In the genomic region with DNA sequence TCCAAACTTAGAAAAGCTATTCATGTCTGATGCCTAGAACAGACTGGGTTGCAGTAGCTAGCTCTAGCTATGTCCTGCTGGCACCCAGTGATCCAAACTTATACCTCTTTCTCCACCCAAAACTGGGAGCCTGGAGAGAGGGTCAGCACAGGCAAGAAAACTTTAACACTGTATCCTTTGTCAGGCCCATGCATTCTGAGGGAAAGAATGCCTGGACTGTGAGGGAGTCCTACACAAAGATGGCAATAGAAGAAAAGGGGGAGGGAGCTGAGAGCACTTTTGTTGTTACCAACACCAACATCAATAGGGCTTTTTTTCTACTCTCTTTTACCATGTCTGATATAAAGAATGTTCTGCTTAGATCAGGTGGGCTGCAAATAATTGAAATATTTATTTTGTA, we compare ENCODE assay signal across 19 mouse cellular contexts. TPM values are rescaled to one million over a fixed set of nuclear protein-coding genes. Genes with fewer than 3 reads are reported as not detected.
DNase-seq lines count a peak whose midpoint lies in the region; ATAC-seq lines count a peak whose summit lies in the region.
"Had no signal": no experiment of that assay in that cellular context is flagged by ENCODE, and none has a peak within 500 bp of the region (broad histone marks: within the 10 kb centered on the region; RNA-seq: fewer than 3 reads in every experiment).

No protein-coding gene starts in this region.

- peak; percentile 2 for DNase-seq in embryo, embryonic 11 days
- no peak for DNase-seq in embryo, embryonic 9.5 days (ENCODE audit: extremely low spot score)
- DNase-seq in hindbrain, embryonic 11.5 days (ENCODE audit: low spot score) = peak; percentile 1
- no peak for DNase-seq in hindbrain, embryonic 14.5 days (ENCODE audit: low spot score)
- DNase-seq in neural tube, embryonic 11.5 days (ENCODE audit: low spot score) = no peak
- DNase-seq in urinary bladder, adult 2 months (ENCODE audit: low spot score) = no peak
- DNase-seq: adrenal gland, postnatal 10 days; cerebellum, adult 18-20 months; cerebellum, adult 9-11 months; cerebellum, postnatal 36 days; gastrocnemius, adult 2 months; gastrocnemius, postnatal 25 days had no signal

- ATAC-seq in hindbrain, embryonic 11.5 days (ENCODE audit: low FRiP score) = peak; percentile 49; the same call in 1 of the 2 replicates
- ATAC-seq in hindbrain, embryonic 14.5 days (ENCODE audit: low FRiP score) = no peak
- peak; percentile 20; the same call in 1 of the 2 replicates for ATAC-seq in neural tube, embryonic 11.5 days (ENCODE audit: insufficient read depth, low FRiP score, low TSS enrichment)
- no peak for ATAC-seq in neural tube, embryonic 15.5 days (ENCODE audit: low FRiP score)
- ATAC-seq: forebrain, embryonic 16.5 days; hindbrain, embryonic 16.5 days; inflammation-experienced regulatory T-cells, adult 6 months had no signal

- H3K4me2 ChIP-seq in hindbrain, embryonic 11.5 days (replicated peaks; ENCODE audit: low read depth, low read length) = no peak overlapping the region
- H3K4me2 ChIP-seq in hindbrain, embryonic 14.5 days (replicated peaks) = no peak overlapping the region
- H3K4me2 ChIP-seq in neural tube, embryonic 11.5 days (ENCODE audit: low read depth) = no peak overlapping the region
- no peak overlapping the region for H3K4me2 ChIP-seq in neural tube, embryonic 15.5 days
- H3K4me2 ChIP-seq: embryonic facial prominence, embryonic 13.5 days; heart, embryonic 12.5 days had no signal

- H3K4me1 ChIP-seq in hindbrain, embryonic 11.5 days (replicated peaks; ENCODE audit: control insufficient read depth, insufficient read depth, low read length) = no peaks in the 10 kb centered on the region
- H3K4me1 ChIP-seq in hindbrain, embryonic 14.5 days (replicated peaks; ENCODE audit: control insufficient read depth, insufficient read depth, low read length) = no peaks in the 10 kb centered on the region
- H3K4me1 ChIP-seq in neural tube, embryonic 11.5 days (ENCODE audit: control insufficient read depth, insufficient read depth, low read length) = no peaks in the 10 kb centered on the region
- no peaks in the 10 kb centered on the region for H3K4me1 ChIP-seq in neural tube, embryonic 15.5 days
- H3K4me1 ChIP-seq: embryonic facial prominence, embryonic 13.5 days; heart, embryonic 12.5 days had no signal

- H3K9ac ChIP-seq in hindbrain, embryonic 11.5 days (ENCODE audit: low read depth, low read length) = no peak overlapping the region
- H3K9ac ChIP-seq in hindbrain, embryonic 14.5 days = no peak overlapping the region
- no peak overlapping the region for H3K9ac ChIP-seq in neural tube, embryonic 11.5 days (ENCODE audit: low read length)
- no peak overlapping the region for H3K9ac ChIP-seq in neural tube, embryonic 15.5 days (replicated peaks)
- H3K9ac ChIP-seq: embryonic facial prominence, embryonic 13.5 days; heart, embryonic 12.5 days had no signal

- H3K27me3 ChIP-seq in hindbrain, embryonic 11.5 days (ENCODE audit: control insufficient read depth, insufficient read depth, low read length) = no peaks in the 10 kb centered on the region
- no peaks in the 10 kb centered on the region for H3K27me3 ChIP-seq in hindbrain, embryonic 14.5 days (ENCODE audit: control insufficient read depth, insufficient read depth, low read length)
- H3K27me3 ChIP-seq in neural tube, embryonic 11.5 days (ENCODE audit: control insufficient read depth, insufficient read depth, low read length) = no peaks in the 10 kb centered on the region
- no peaks in the 10 kb centered on the region for H3K27me3 ChIP-seq in neural tube, embryonic 15.5 days (replicated peaks)
- H3K27me3 ChIP-seq: embryonic facial prominence, embryonic 13.5 days; heart, embryonic 12.5 days had no signal

- H3K9me3 ChIP-seq in hindbrain, embryonic 11.5 days (ENCODE audit: control insufficient read depth, low read length) = no peaks in the 10 kb centered on the region
- no peaks in the 10 kb centered on the region for H3K9me3 ChIP-seq in hindbrain, embryonic 14.5 days (ENCODE audit: control insufficient read depth, low read length)
- H3K9me3 ChIP-seq in neural tube, embryonic 11.5 days (ENCODE audit: control insufficient read depth, low read length) = no peaks in the 10 kb centered on the region
- H3K9me3 ChIP-seq in neural tube, embryonic 15.5 days (replicated peaks) = no peaks in the 10 kb centered on the region
- H3K9me3 ChIP-seq: embryonic facial prominence, embryonic 13.5 days; heart, embryonic 12.5 days; hindbrain, embryonic 10.5 days had no signal

- H3K4me3 ChIP-seq in hindbrain, embryonic 11.5 days (ENCODE audit: low read depth, low read length) = no peak overlapping the region
- H3K4me3 ChIP-seq in hindbrain, embryonic 14.5 days (replicated peaks; ENCODE audit: low read length) = no peak overlapping the region
- no peak overlapping the region for H3K4me3 ChIP-seq in neural tube, embryonic 11.5 days (ENCODE audit: low read depth, low read length)
- H3K4me3 ChIP-seq in neural tube, embryonic 15.5 days (replicated peaks) = no peak overlapping the region
- H3K4me3 ChIP-seq: embryonic facial prominence, embryonic 13.5 days; gastrocnemius, adult 2 months; heart, embryonic 12.5 days; hindbrain, embryonic 10.5 days had no signal

- no peaks in the 10 kb centered on the region for H3K36me3 ChIP-seq in hindbrain, embryonic 11.5 days (ENCODE audit: control insufficient read depth, insufficient read depth, low read length)
- H3K36me3 ChIP-seq in hindbrain, embryonic 14.5 days (replicated peaks; ENCODE audit: control insufficient read depth, insufficient read depth) = no peaks in the 10 kb centered on the region
- H3K36me3 ChIP-seq in neural tube, embryonic 11.5 days (ENCODE audit: control insufficient read depth, insufficient read depth, low read length) = no peaks in the 10 kb centered on the region
- H3K36me3 ChIP-seq in neural tube, embryonic 15.5 days = no peaks in the 10 kb centered on the region
- H3K36me3 ChIP-seq: embryonic facial prominence, embryonic 13.5 days; heart, embryonic 12.5 days; hindbrain, embryonic 10.5 days had no signal

- no peak overlapping the region for H3K27ac ChIP-seq in hindbrain, embryonic 11.5 days (ENCODE audit: low read depth, low read length)
- H3K27ac ChIP-seq in hindbrain, embryonic 14.5 days = no peak overlapping the region
- H3K27ac ChIP-seq in neural tube, embryonic 11.5 days (ENCODE audit: low read depth, low read length) = no peak overlapping the region
- H3K27ac ChIP-seq in neural tube, embryonic 15.5 days (replicated peaks) = no peak overlapping the region
- H3K27ac ChIP-seq: embryonic facial prominence, embryonic 13.5 days; gastrocnemius, adult 2 months; hindbrain, embryonic 10.5 days had no signal

RNA-seq across cellular contexts. Expression of gene Ugt8a, which starts 55.4 kb away (rescaled TPM):
- polyA plus RNA-seq in hindbrain, embryonic 11.5 days (2014; fragmentation: Nextera tagmentation; extraction: Ambion mirVana) = 5.0 and 6.7 TPM in 2 replicates
- polyA plus RNA-seq in hindbrain, embryonic 14.5 days (2014; fragmentation: Nextera tagmentation; extraction: Ambion mirVana) = 5.8 and 5.9 TPM in 2 replicates
- polyA plus RNA-seq in neural tube, embryonic 11.5 days (2014; fragmentation: Nextera tagmentation; extraction: Ambion mirVana) = 4.4 and 4.7 TPM in 2 replicates
- polyA plus RNA-seq in neural tube, embryonic 15.5 days (2015; fragmentation: Nextera tagmentation; extraction: Ambion mirVana) = 4.9 and 5.0 TPM in 2 replicates
- 0.13 and 0.19 TPM in 2 replicates for polyA plus RNA-seq in urinary bladder, adult 2 months (2012; rRNA removed)
- polyA plus RNA-seq: inflammation-experienced regulatory T-cells, adult 6 months had no signal

Comparison
In these comparisons a context has a peak if more than half of its experiments do, and no peak if none do; other contexts are left out.
1. DNase-seq: peak in embryo, embryonic 11 days (single experiment) and hindbrain, embryonic 11.5 days (single experiment); none in embryo, embryonic 9.5 days (single experiment), hindbrain, embryonic 14.5 days (single experiment), neural tube, embryonic 11.5 days (single experiment) and urinary bladder, adult 2 months (single experiment).
2. ATAC-seq: peak in hindbrain, embryonic 11.5 days (single experiment) and neural tube, embryonic 11.5 days (single experiment); none in hindbrain, embryonic 14.5 days (single experiment) and neural tube, embryonic 15.5 days (single experiment).